Mouse (Mus musculus): ENCODE results near the gene Clec4g. TPM values are rescaled to one million over a fixed set of nuclear protein-coding genes. Genes with fewer than 3 reads are reported as not detected.
"Not testable (repeated sequence)": the region's sequence is repeated elsewhere in the genome, so short reads cannot be mapped to it uniquely, and the experiment has no call there.

Clec4g gene
- total RNA-seq (2021), result under 1 TPM in 1 of 2 experiments, not detected in 1; 0.14 TPM
- long read RNA-seq, experiment 1, result 0 reads
- long read RNA-seq, experiment 2, result 0 reads

DNA sequence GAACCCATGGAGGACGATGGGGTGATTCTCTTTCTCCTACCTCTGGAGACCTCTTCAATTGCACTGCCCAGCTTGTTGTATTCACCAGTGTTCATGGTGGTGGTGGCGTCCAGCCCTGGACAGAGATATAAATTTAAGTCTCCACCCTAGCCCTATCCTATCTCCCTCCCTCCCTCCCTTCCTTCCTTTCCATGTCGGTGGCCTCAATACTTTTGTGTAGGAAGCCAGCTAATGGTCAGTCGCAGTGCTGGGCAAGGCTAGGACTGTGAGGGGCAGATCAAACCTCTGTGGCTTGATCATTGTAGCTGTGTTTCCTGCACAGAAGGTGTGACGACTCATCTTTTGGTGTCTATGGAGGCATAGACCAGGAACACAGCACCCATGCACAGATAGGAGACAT lies at the start of gene Clec4g:
TSS of gene Clec4g (minus strand) at position 101 of the 400 bp plus-strand sequence.
- no peak for DNase-seq
- intact Hi-C loops (cut with DNase I; ENCODE audit: low total_unique reads), result loop anchor here (5.0 kb wide), 1 partner anchor 237 kb away; no protein-coding TSS in a partner anchor

DNA sequence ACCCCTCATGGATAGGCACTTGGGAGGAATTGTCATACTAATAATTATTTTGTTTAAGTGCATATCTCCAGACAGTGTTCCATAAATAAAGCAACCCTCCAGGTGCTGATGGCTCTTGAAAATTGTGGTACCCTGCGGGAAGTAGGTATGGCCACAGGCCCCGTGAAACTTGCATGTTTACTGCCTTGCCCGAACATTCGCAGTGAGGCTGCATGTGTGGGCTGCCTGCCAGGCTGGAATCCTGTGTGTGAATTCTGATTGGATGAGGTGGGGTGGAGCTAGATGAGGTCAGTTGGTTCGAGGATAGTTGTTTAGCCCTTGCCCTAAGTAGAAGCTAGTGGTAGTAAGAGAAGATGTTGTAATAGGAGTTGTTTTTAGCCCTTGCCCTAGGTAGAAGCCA lies 48.2 kb upstream of the Clec4g start:
- intact Hi-C loops (cut with DNase I; ENCODE audit: low total_unique reads), result not testable (repeated sequence)

DNA sequence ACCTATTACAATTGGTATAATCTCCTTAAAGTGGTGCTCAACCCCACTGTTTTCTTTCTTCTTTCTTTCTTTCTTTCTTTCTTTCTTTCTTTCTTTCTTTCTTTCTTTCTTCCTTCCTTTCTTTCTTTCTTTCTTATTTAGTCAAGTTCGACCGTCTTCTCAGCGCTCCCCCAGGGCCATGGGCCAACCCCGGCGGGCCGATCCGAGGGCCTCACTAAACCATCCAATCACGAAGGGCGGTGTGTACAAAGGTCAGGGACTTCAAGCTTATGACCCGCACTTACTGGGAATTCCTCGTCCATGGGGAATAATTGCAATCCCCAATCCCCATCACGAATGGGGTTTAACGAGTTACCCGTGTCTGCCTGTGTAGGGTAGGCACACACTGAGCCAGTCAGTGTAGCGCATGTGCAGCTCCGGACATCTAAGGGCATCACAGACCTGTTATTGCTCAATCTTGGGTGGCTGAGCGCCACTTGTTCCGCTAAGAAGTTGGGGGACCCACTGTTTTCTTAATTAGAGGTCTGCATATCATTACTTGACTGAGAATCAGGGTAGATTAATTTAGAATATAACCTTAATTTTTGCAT lies 33.9 kb upstream of the Clec4g start:
- peak; percentile 79 for DNase-seq
- intact Hi-C loops (cut with DNase I; ENCODE audit: low total_unique reads), result no loop called here

More for the DNA sequence above, 48.2 kb upstream of the Clec4g start:
- not testable (repeated sequence) for DNase-seq

GRCm38 (mm10) chr8:3748761-3749160 lies 28.3 kb upstream of the Clec4g start, which contains the start of gene Cd209a:
Gene Cd209a (minus strand): TSS chr8:3748984.
- intact Hi-C loops (cut with DNase I; ENCODE audit: low total_unique reads), result no loop called here
- DNase-seq, result no peak

DNA sequence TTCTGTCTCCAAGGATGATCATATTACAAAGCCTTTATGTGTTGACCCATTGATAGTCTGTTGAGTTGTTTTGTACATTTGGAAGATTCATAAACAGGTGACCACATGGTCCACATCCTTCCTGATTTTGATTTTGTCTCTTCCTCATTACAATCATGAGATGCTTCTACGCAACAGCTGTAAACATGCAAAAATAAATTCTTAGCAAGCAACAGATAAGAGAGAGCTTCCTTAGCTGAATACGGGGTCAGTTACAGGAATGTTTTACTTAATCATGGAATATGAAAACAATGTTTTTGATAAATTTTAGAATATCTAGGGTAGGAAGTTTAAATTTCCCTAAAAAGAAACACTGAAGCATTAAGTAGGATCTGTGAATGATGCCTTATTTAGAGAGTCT lies 16.5 kb upstream of the Clec4g start:
- intact Hi-C loops (cut with DNase I; ENCODE audit: low total_unique reads), result no loop called here
- no peak for DNase-seq

DNA sequence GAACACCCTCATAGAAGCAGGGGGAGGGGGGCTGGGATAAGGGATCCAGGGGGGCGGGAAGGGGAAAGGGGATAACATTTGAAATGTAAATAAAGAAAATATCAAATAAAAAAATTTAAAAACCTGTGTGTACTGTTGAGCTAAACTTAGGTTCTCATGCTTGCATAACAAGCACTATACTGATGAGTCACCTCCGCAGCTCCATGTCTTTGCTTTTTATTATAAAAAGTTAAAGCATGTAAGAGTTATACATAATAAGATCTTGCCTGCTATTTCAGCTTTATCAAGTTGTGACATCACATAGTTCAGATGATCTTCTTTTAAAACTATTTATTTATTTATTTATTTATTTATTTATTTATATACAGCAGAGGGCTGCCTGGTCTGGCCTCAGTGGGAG lies 15.1 kb upstream of the Clec4g start:
- DNase-seq, result no peak

DNA sequence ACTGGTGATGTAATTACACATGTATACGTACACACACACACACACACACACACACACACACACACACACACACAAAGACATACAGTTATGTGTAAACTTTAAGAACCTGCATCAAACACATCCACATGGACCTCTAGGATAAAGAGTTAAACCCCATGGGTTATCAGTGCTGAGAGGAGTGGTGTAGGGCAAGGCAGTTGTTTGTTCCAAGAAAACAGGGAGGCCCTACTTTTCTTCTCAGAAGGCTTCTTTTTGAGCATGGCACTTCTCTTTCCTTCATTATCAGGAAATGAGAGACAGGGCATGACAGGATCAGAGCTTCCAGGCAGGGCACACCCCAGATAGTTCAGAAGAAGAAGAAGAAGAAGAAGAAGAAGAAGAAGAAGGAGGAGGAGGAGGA lies 13.6 kb upstream of the Clec4g start:
- DNase-seq, result no peak
- intact Hi-C loops (cut with DNase I; ENCODE audit: low total_unique reads), result no loop called here

More for the DNA sequence above, 15.1 kb upstream of the Clec4g start:
- intact Hi-C loops (cut with DNase I; ENCODE audit: low total_unique reads), result no loop called here

GRCm38 (mm10) chr8:3721041-3721440 lies 590 bp upstream of the Clec4g start:
- intact Hi-C loops (cut with DNase I; ENCODE audit: low total_unique reads), result loop anchor here (5.0 kb wide), 1 partner anchor 236 kb away; no protein-coding TSS in a partner anchor
- no peak for DNase-seq

GRCm38 (mm10) chr8:3718559-3718958 lies 1.9 kb downstream of the Clec4g start:
- DNase-seq, result peak; percentile 58
- intact Hi-C loops (cut with DNase I; ENCODE audit: low total_unique reads), result no loop called here

DNA sequence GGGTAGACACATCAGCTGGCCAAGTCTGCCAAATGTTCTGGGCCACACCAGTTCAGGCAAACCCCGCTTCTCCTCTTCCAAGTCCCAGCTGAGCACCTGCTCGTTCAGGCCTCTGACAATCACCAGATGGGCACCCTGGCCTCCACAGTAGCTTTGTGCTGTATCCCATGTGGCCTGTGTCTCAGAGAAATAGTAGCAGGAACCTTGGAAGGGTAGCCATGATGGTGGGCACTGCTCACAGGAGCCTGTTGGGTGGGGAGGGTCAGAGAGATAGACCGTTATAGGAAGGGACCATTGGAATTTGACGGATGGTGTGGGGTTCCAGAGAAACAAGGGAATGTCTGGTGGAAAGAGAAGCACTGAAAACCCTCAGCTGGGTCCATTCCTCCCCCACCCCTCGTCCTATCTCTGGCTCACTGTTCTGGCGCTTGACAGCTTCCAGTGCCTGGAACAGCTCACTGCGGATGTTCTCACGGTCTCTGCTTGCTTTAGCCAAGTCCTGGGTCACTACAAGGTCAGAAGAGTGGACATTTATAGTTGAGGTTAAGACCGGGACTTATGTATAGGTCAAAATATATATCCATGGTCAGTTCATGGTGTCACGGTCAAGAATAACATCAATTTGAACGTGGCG lies 3.0 kb downstream of the Clec4g start:
- intact Hi-C loops (cut with DNase I; ENCODE audit: low total_unique reads), result no loop called here
- no peak for DNase-seq

DNA sequence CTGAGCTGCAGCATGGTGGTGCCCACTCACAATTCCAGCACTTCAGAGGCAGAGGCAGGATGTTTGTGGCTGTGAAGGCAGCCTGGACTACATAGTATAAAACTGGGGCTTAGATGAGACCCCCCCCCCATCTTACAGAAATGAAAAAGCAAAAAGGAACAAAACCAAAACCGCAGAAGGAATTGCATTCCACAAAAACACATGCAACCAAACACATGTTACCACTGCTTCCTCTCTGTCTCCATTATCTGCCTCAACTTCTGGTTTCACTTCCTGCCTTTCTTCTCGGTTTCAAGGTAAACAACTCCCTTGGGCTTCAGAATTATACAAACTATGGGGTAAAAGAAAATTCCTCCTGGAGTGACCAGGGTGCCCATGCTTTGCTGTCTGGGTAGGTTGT lies 8.8 kb downstream of the Clec4g start:
- DNase-seq, result no peak
- intact Hi-C loops (cut with DNase I; ENCODE audit: low total_unique reads), result no loop called here

DNA sequence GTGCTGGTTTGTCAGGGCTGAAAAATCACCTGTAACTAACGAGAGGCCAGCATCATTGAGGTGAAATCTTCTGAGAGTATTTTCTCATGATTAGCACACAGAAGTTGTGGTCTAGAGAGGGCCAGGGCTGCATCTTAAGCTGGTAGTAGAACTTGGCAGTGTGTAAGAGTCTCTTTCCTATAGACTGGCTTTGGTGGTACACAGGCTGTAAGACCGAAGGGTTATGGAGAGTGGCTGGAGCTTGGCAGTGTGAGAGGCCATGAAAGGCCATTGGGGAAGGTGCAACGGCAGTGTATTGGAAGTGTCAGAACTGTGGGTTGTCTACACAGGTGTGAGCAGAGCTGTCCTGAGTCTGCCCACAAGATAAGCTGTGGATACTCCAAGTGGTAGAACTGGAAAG lies 10.1 kb downstream of the Clec4g start:
- DNase-seq, result no peak
- intact Hi-C loops (cut with DNase I; ENCODE audit: low total_unique reads), result no loop called here

GRCm38 (mm10) chr8:3707611-3708010 lies 12.8 kb downstream of the Clec4g start:
- intact Hi-C loops (cut with DNase I; ENCODE audit: low total_unique reads), result no loop called here
- DNase-seq, result no peak

- intact Hi-C loops (cut with DNase I; ENCODE audit: low total_unique reads), result no loop called here
- no peak for DNase-seq
These were observed 14.7 kb downstream of the Clec4g start for GRCm38 (mm10) chr8:3705711-3706110.

DNA sequence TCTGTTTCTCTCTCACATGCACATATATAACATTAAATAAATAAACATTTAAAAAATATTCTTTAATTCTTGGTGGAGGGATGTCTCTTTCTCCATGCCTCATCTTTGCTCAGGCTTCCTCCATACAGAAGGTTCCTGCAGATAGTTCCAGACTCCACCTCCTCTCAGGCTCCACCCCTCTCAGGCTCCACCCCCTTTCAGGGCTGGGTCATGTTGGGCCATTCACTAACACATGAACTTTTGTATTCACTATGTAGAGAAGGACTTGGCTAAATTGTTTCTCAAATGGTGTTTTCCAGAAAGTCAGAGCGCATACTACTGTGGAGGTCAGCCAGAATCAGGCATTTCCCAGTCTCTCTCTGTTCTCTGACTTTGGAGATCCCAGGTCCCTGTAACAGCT lies 19.0 kb downstream of the Clec4g start:
- intact Hi-C loops (cut with DNase I; ENCODE audit: low total_unique reads), result no loop called here
- DNase-seq, result no peak

- intact Hi-C loops (cut with DNase I; ENCODE audit: low total_unique reads), result no loop called here
- DNase-seq, result no peak
These were observed 26.3 kb downstream of the Clec4g start, which contains the start of gene Fcer2a for GRCm38 (mm10) chr8:3694121-3694520. Gene Fcer2a (minus strand): TSS chr8:3694175.

GRCm38 (mm10) chr8:3690774-3691173 lies 29.7 kb downstream of the Clec4g start:
- intact Hi-C loops (cut with DNase I; ENCODE audit: low total_unique reads), result no loop called here
- no peak for DNase-seq

- intact Hi-C loops (cut with DNase I; ENCODE audit: low total_unique reads), result no loop called here
- DNase-seq, result no peak
These were observed 32.9 kb downstream of the Clec4g start for GRCm38 (mm10) chr8:3687537-3687936.

DNA sequence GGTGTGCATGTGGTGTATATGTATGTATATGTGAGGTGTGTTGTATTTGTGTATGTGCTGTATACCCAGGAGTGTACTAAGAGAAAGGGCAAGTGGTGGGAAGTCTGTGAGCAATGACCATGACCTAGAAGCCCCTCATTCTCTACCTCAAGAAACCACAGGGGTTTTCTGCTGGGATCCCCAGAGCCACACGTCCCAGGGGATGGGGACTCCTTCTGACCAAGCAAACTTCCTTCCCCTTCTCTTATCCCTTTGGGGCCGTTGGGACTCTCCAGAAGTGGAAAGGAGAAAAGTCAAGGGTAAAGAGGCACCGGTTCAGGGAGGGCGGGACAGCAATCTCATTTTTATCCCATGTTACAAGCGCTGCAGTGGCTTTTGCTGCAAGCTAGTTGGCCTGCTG lies 35.0 kb downstream of the Clec4g start:
- no peak for DNase-seq
- intact Hi-C loops (cut with DNase I; ENCODE audit: low total_unique reads), result no loop called here

- DNase-seq, result no peak
- intact Hi-C loops (cut with DNase I; ENCODE audit: low total_unique reads), result no loop called here
These were observed 35.9 kb downstream of the Clec4g start for GRCm38 (mm10) chr8:3684530-3684929.

Data from gastrocnemius, postnatal 14 days (tissue).